10 mouse cellular contexts compared by ENCODE assay signal in the genomic region with DNA sequence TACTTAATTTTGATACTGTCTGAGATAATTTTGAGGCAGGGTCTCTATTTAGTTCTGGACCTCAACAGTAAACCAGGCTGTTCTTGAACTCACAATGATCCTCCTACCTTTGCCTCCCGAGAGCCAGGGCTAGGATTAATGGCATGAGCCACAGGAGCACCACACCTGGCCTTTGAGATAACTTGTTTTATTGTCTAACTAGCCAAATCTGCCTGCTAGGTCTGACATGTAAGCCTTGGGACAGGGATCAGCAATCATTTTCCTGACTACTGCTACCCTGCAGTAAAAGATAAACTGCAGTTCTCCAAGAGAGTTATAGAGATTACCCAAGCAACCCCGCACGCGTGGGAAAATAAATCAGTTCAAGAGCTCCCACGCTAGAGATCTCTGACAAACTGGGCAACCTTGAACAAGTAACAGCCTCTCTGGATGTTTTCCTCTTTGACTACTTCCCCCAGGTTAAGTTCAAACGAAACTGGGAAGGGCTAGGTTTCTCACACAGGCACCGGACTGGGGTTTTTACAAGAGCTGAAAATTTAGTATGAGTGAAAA. TPM values are rescaled to one million over a fixed set of nuclear protein-coding genes. Genes with fewer than 3 reads are reported as not detected.
DNase-seq lines count a peak whose midpoint lies in the region; ATAC-seq lines count a peak whose summit lies in the region.
"Had no signal": no experiment of that assay in that cellular context is flagged by ENCODE, and none has a peak within 500 bp of the region (broad histone marks: within the 10 kb centered on the region; RNA-seq: fewer than 3 reads in every experiment).

No protein-coding gene starts in this region.

- H3K27me3 ChIP-seq in heart, embryonic 14.5 days (ENCODE audit: control insufficient read depth, insufficient read depth, low read length), result no peaks in the 10 kb centered on the region
- 0 out of 2 replicates have a peak, but pooled peaks cover 6% of the 10 kb centered on the region for H3K27me3 ChIP-seq in hindbrain, embryonic 13.5 days
- peaks cover 12% of the 10 kb centered on the region; the same call in 1 of the 2 replicates for H3K27me3 ChIP-seq in midbrain, embryonic 13.5 days
- H3K27me3 ChIP-seq: Patski had no signal

- no peak for ATAC-seq in heart, embryonic 14.5 days (ENCODE audit: insufficient number of reproducible peaks, insufficient read depth, low FRiP score, low read depth)
- ATAC-seq in hindbrain, embryonic 13.5 days (ENCODE audit: low FRiP score), result no peak
- no peak for ATAC-seq in midbrain, embryonic 13.5 days

- peaks cover 6 to 16% of the 10 kb centered on the region in 2 experiments for H3K4me1 ChIP-seq in heart, embryonic 14.5 days (ENCODE audit: control insufficient read depth in 2 of 2, insufficient read depth in 2 of 2, low read length in 2 of 2)
- peaks cover 33% of the 10 kb centered on the region for H3K4me1 ChIP-seq in hindbrain, embryonic 13.5 days (replicated peaks)
- peaks cover 22% of the 10 kb centered on the region for H3K4me1 ChIP-seq in midbrain, embryonic 13.5 days (replicated peaks)

- no peak for DNase-seq in heart, postnatal 10 days
- DNase-seq in adipocyte (ENCODE audit: low spot score), result peak; percentile 75
- no peak for DNase-seq in layer of hippocampus, postnatal 25 days (ENCODE audit: extremely low spot score in 1 of 2, low spot score in 1 of 2)
- no peak for DNase-seq in spleen, postnatal 14 days (ENCODE audit: low spot score in 2 of 2)
- no peak for DNase-seq in adrenal gland, postnatal 10 days

- peak overlapping the region; percentile 56 to 75 for H3K4me3 ChIP-seq in heart, embryonic 14.5 days (ENCODE audit: control insufficient read depth in 1 of 2, insufficient read depth in 1 of 2, low read depth in 1 of 2, low read length in 2 of 2)
- peak overlapping the region; percentile 66 for H3K4me3 ChIP-seq in hindbrain, embryonic 13.5 days
- peak overlapping the region; percentile 59 for H3K4me3 ChIP-seq in midbrain, embryonic 13.5 days (replicated peaks)

- H3K9ac ChIP-seq in heart, embryonic 14.5 days (ENCODE audit: low read length), result peak overlapping the region; percentile 80
- peak overlapping the region; percentile 82 for H3K9ac ChIP-seq in hindbrain, embryonic 13.5 days
- peak overlapping the region; percentile 65 for H3K9ac ChIP-seq in midbrain, embryonic 13.5 days (replicated peaks)

- intact Hi-C loops in heart, postnatal 10 days (cut with DNase I), result no loop called here

- H3K4me2 ChIP-seq in heart, embryonic 14.5 days (ENCODE audit: low read length), result peak overlapping the region; percentile 68
- peak overlapping the region; percentile 91 for H3K4me2 ChIP-seq in hindbrain, embryonic 13.5 days
- H3K4me2 ChIP-seq in midbrain, embryonic 13.5 days (replicated peaks), result peak overlapping the region; percentile 64

- H3K27ac ChIP-seq in heart, embryonic 14.5 days (replicated peaks in 1 of 2; ENCODE audit: control insufficient read depth in 1 of 2, insufficient read depth in 1 of 2, low read depth in 2 of 2, low read length in 2 of 2), result peak overlapping the region; percentile 82 to 85
- H3K27ac ChIP-seq in hindbrain, embryonic 13.5 days, result no peak overlapping the region
- H3K27ac ChIP-seq in midbrain, embryonic 13.5 days, result no peak overlapping the region

- 4% methylated on average over 7 of the region's 7 CpGs for WGBS in heart, embryonic 14.5 days
- WGBS in hindbrain, embryonic 13.5 days, result 15% methylated on average over 7 of the region's 7 CpGs
- WGBS in midbrain, embryonic 13.5 days, result 21% methylated on average over 7 of the region's 7 CpGs

- peaks cover 18% of the 10 kb centered on the region for H3K36me3 ChIP-seq in heart, embryonic 14.5 days (ENCODE audit: control insufficient read depth, insufficient read depth, low read length)
- H3K36me3 ChIP-seq in hindbrain, embryonic 13.5 days, result 0 out of 2 replicates have a peak, but pooled peaks cover 3% of the 10 kb centered on the region
- H3K36me3 ChIP-seq in midbrain, embryonic 13.5 days, result peaks cover 8% of the 10 kb centered on the region

- no peaks in the 10 kb centered on the region for H3K9me3 ChIP-seq in heart, embryonic 14.5 days (ENCODE audit: control insufficient read depth, low read length)
- H3K9me3 ChIP-seq in hindbrain, embryonic 13.5 days, result no peaks in the 10 kb centered on the region
- H3K9me3 ChIP-seq in midbrain, embryonic 13.5 days, result no peaks in the 10 kb centered on the region

RNA-seq across cellular contexts. Expression of gene Snx21, which starts 0.7 kb away (rescaled TPM):
- polyA plus RNA-seq in heart, embryonic 14.5 days (2014; fragmentation: Nextera tagmentation; extraction: Ambion mirVana), result 37.2 and 38.0 TPM in 2 replicates
- total RNA-seq in heart, postnatal 10 days (2021), result 10 to 100 TPM; 25.9 to 26.3 TPM
- polyA plus RNA-seq in hindbrain, embryonic 13.5 days (2015; fragmentation: Nextera tagmentation; extraction: Ambion mirVana), result 21.0 and 22.4 TPM in 2 replicates
- 17.2 and 19.1 TPM in 2 replicates for polyA plus RNA-seq in midbrain, embryonic 13.5 days (2015; fragmentation: Nextera tagmentation; extraction: Ambion mirVana)
- 10 to 100 TPM; 38.0 to 45.8 TPM for total RNA-seq in layer of hippocampus, postnatal 25 days (2021)
- total RNA-seq in adrenal gland, postnatal 10 days (2021), result 10 to 100 TPM; 36.9 to 39.0 TPM

RNA-seq across cellular contexts. Expression of gene Tnnc2, which starts 5.2 kb away (rescaled TPM):
- 0.59 and 1.7 TPM in 2 replicates for polyA plus RNA-seq in heart, embryonic 14.5 days (2014; fragmentation: Nextera tagmentation; extraction: Ambion mirVana)
- under 1 TPM in 1 of 2 experiments, not detected in 1; 0.52 TPM for total RNA-seq in heart, postnatal 10 days (2021)
- 1.3 and 3.9 TPM in 2 replicates for polyA plus RNA-seq in hindbrain, embryonic 13.5 days (2015; fragmentation: Nextera tagmentation; extraction: Ambion mirVana)
- polyA plus RNA-seq in midbrain, embryonic 13.5 days (2015; fragmentation: Nextera tagmentation; extraction: Ambion mirVana), result not detected in 2 replicates
- not detected for total RNA-seq in layer of hippocampus, postnatal 25 days (2021)
- 100 to 1,000 TPM; 221 to 908 TPM for total RNA-seq in adrenal gland, postnatal 10 days (2021)
- total RNA-seq: heart, postnatal 36 days had no signal

RNA-seq across cellular contexts. Expression of gene Ube2c, which starts 15.2 kb away (rescaled TPM):
- 349 and 388 TPM in 2 replicates for polyA plus RNA-seq in heart, embryonic 14.5 days (2014; fragmentation: Nextera tagmentation; extraction: Ambion mirVana)
- 10 to 100 TPM; 31.7 to 32.5 TPM for total RNA-seq in heart, postnatal 10 days (2021)
- polyA plus RNA-seq in hindbrain, embryonic 13.5 days (2015; fragmentation: Nextera tagmentation; extraction: Ambion mirVana), result 97.2 and 108 TPM in 2 replicates
- 203 and 208 TPM in 2 replicates for polyA plus RNA-seq in midbrain, embryonic 13.5 days (2015; fragmentation: Nextera tagmentation; extraction: Ambion mirVana)
- 1 to 10 TPM in 1 of 2 experiments, not detected in 1; 1.2 TPM for total RNA-seq in layer of hippocampus, postnatal 25 days (2021)
- 10 to 100 TPM; 28.1 to 33.7 TPM for total RNA-seq in adrenal gland, postnatal 10 days (2021)

RNA-seq across cellular contexts. Expression of gene Acot8, which starts 19.7 kb away (rescaled TPM):
- 12.7 and 13.9 TPM in 2 replicates for polyA plus RNA-seq in heart, embryonic 14.5 days (2014; fragmentation: Nextera tagmentation; extraction: Ambion mirVana)
- 10 to 100 TPM; 12.6 to 13.4 TPM for total RNA-seq in heart, postnatal 10 days (2021)
- 19.4 and 19.8 TPM in 2 replicates for polyA plus RNA-seq in hindbrain, embryonic 13.5 days (2015; fragmentation: Nextera tagmentation; extraction: Ambion mirVana)
- polyA plus RNA-seq in midbrain, embryonic 13.5 days (2015; fragmentation: Nextera tagmentation; extraction: Ambion mirVana), result 19.9 and 20.4 TPM in 2 replicates
- total RNA-seq in layer of hippocampus, postnatal 25 days (2021), result 10 to 100 TPM; 24.3 to 25.4 TPM
- total RNA-seq in adrenal gland, postnatal 10 days (2021), result 10 to 100 TPM; 28.6 to 33.9 TPM

RNA-seq across cellular contexts. Expression of gene Zswim3, which starts 20.0 kb away (rescaled TPM):
- polyA plus RNA-seq in heart, embryonic 14.5 days (2014; fragmentation: Nextera tagmentation; extraction: Ambion mirVana), result 5.4 and 5.9 TPM in 2 replicates
- 1 to 10 TPM; 2.1 to 2.9 TPM for total RNA-seq in heart, postnatal 10 days (2021)
- polyA plus RNA-seq in hindbrain, embryonic 13.5 days (2015; fragmentation: Nextera tagmentation; extraction: Ambion mirVana), result 13.7 and 14.6 TPM in 2 replicates
- 15.2 and 15.5 TPM in 2 replicates for polyA plus RNA-seq in midbrain, embryonic 13.5 days (2015; fragmentation: Nextera tagmentation; extraction: Ambion mirVana)
- total RNA-seq in layer of hippocampus, postnatal 25 days (2021), result 1 to 10 TPM; 7.8 to 9.3 TPM
- total RNA-seq in adrenal gland, postnatal 10 days (2021), result 1 to 10 TPM; 4.0 to 4.1 TPM

Comparison
In these comparisons a context has a peak if more than half of its experiments do, and no peak if none do; other contexts are left out.
1. H3K27ac ChIP-seq: peak in heart, embryonic 14.5 days (2 of 2); none in hindbrain, embryonic 13.5 days (single experiment) and midbrain, embryonic 13.5 days (single experiment).
2. RNA of gene Tnnc2, which starts 5.2 kb away (total RNA-seq): 221 to 908 TPM in adrenal gland, postnatal 10 days; 0.52 TPM in heart, postnatal 10 days and not detected in layer of hippocampus, postnatal 25 days; every median in the first group is over 100 times any median in the second.
3. RNA of gene Ube2c, which starts 15.2 kb away (total RNA-seq): 28.1 to 33.7 TPM in adrenal gland, postnatal 10 days and 31.7 to 32.5 TPM in heart, postnatal 10 days; 1.2 TPM in layer of hippocampus, postnatal 25 days; every median in the first group is over 10 times any median in the second.
4. Peak in every context shown above with its lines, with median percentiles within 50 percentile points of each other: H3K4me2 ChIP-seq, H3K4me3 ChIP-seq and H3K9ac ChIP-seq.